Mouse (Mus musculus): Measurements from ENCODE around the gene Nrgn.

- no peak for TF ChIP-seq ZNF384 (IDR thresholded peaks at IDR 0.05; ENCODE audit: low read depth, low read length)
- TF ChIP-seq CHD2 (IDR thresholded peaks at IDR 0.05; ENCODE audit: low read depth, low read length), result no peak
- no peak for TF ChIP-seq ZC3H11A (IDR thresholded peaks at IDR 0.05; ENCODE audit: borderline replicate concordance, low read depth, low read length)
- no peak for TF ChIP-seq MAFK (IDR thresholded peaks at IDR 0.05; ENCODE audit: insufficient read depth, low read depth, low read length)
- TF ChIP-seq HCFC1 (IDR thresholded peaks at IDR 0.05; ENCODE audit: borderline replicate concordance, insufficient read depth, low read length), result no peak
Observed at GRCm38 (mm10) chr9:37551751-37552531, 763 bp downstream of the Nrgn start.
